Mouse (Mus musculus): ENCODE results near the gene Olfr837.
"Not testable (repeated sequence)": the region's sequence is repeated elsewhere in the genome, so short reads cannot be mapped to it uniquely, and the experiment has no call there.

The Olfr837 gene

GRCm38 (mm10) chr9:19136017-19136416 lies at the start of gene Olfr837:
Gene Olfr837 (plus strand): TSS chr9:19136317.
- no peak for DNase-seq

DNA sequence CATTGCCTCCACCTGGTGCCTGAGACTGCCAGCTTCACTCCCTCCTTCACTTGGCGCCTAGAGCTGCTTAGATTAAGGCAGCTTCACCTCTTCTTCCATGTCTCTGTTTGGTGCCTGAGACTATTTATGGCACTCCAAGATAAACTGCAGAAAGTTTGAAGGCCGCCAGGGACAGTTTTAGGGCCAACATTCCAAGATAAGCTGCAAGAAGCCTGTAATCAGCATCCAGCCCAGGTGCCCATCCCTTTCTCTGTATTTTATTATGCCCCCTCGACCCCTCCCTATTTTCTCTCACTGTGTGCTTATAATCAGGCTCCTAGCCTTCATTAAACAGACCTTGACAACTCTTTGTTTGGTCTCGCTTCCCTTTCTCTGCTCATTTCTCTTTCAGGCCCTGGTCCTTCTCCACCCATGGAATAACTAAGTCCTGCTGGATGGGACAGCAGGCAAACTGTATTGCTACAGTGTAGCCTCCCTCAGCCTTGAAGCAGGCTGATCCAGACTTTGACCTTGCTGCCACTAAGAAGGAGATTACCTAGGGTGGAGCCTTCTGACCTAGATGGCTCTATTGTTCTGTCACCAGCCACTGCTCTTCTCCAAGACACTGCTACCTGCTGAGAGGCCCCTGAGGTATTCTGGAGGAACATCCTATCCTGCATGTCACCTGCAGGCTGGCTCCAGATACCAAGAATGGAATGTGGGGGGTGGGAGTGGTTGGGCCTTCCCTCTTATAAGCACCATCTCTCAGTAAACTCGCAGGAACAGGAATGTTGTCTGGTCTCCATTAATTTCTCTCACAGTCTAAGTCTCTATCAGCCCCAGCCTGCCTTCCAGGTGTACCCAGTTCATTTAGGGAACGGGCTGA lies 43.0 kb upstream of the Olfr837 start:
- not testable (repeated sequence) for DNase-seq

GRCm38 (mm10) chr9:19097286-19097685 lies 38.8 kb upstream of the Olfr837 start:
- DNase-seq = no peak

DNA sequence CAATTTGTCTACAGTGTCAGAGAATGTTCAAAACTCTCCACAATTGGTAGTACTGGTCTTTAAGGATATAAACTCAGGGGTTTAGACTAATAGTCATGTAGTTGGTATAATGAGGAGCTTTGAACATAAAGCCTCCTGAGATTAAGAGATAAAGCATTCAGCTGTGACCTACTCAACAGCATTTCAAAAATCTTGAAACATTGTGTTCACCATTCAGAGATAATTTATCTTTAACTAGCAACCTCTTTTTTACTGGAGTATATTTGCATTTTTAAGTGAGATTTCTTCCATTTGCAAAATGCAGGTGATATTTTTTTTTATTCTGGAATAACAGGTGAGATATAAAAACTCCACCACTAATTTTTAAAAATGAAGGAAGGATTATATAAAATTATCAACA lies 16.0 kb upstream of the Olfr837 start, which contains the start of gene Olfr836:
TSS of gene Olfr836 (plus strand) at position 301 of the 400 bp plus-strand sequence.
- DNase-seq = no peak

DNA sequence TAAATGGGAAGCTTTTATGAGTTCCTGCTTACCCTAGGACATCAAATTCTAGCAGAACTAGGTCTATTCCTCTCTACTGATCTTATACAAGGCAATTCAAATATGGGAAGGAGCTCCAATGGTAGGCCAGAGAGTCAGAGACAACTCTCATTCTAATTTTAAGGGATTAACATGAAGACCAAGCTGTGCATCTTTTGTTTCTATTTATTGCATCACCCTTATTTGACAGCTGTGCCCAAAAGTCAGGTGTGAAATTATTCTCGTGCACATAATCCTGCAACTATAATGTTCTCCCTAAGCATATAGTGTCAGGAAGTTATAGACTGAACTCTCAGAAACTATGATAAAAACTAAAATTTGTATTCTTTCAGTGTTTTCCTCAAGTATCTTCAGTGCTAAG lies 41.1 kb downstream of the Olfr837 start, which contains the start of gene Olfr839-ps1:
TSS of gene Olfr839-ps1 (minus strand) at position 101 of the 400 bp plus-strand sequence.
- DNase-seq = no peak

Measured in thymus, postnatal 36 days (tissue).